Mouse (Mus musculus) neutrophil, adult 65 days (primary cell): Measurements from ENCODE around the gene Ttyh3. TPM values are rescaled to one million over a fixed set of nuclear protein-coding genes. Genes with fewer than 3 reads are reported as not detected.

Experiments used
- total RNA-seq: library from RNA; stranded (reverse); gene quantifications from 2 replicates; pipeline ENCODE4 v1.2.4, GENCODE M21; 2023

The Ttyh3 gene
- total RNA-seq: 94.7 and 115 TPM in 2 replicates

DNA sequence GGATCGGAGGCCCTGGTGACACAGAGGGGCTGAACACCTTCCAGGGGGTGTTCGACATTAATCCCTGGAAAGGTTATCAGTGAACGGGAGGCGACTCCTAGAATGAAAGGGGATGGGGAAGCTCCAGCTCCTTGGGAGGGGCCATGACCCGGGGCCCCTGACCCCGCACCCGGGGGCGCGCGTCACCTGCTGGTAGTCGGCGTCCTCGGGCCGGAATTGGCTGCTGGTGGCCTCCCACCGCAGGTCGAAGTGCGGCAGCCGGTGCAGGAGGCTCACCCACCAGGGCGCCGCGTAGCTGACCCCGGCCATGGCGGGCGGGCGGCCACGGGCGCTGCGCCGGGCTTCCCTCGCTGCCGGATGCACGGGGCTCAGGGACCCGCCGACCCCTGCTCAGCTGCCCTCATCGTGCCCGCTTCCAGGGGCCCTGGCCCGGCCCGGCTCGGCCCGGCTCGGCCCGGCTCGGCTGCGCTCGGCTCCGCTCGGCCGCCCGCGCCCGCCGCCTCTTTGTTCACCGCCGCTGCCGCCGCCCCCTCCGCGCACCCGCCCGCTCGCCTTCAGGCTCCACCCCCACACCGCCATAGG is at the start of gene Ttyh3:
TSS of gene Ttyh3 (minus strand) at position 513 of the 582 bp plus-strand sequence.

DNA sequence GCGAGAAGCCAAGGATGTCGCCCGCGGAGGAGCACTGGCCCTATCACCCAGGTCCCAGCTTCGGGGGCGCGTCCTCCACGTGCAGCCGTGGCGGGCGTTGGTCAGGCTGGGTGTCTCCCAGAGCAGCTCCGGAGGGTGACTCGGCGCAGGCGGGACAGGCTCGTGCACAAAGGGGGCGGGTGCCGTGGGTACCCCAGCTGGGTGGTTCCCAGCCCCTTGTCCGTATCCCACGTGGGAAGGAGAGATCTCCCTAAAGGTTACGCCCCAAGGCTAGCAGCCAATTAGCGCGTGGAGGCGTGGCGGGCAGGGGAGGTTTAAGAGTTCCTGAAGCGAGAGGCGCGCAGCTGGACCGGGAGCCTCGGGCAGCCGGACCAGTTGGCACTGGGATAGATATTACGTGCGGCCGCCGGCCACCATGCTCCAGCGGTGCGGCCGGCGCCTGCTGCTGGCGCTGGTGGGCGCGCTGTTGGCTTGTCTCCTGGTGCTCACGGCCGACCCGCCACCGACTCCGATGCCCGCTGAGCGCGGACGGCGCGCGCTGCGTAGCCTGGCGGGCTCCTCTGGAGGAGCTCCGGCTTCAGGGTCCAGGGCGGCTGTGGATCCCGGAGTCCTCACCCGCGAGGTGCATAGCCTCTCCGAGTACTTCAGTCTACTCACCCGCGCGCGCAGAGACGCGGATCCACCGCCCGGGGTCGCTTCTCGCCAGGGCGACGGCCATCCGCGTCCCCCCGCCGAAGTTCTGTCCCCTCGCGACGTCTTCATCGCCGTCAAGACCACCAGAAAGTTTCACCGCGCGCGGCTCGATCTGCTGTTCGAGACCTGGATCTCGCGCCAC is 41.6 kb downstream of the Ttyh3 start, which contains the start of gene Lfng:
TSS of gene Lfng (plus strand) at position 320 of the 835 bp plus-strand sequence.

Other genes with a start within 250 kb of the Ttyh3 start
- gene Eif3b, start 229.7 kb downstream of the Ttyh3 start, total RNA-seq: 47.9 TPM in 2 replicates
- gene Gm4869, start 203.4 kb downstream of the Ttyh3 start, total RNA-seq: not detected in 2 replicates
- 109 and 110 TPM in 2 replicates for gene Chst12, start 143.5 kb downstream of the Ttyh3 start, total RNA-seq
- not detected in 2 replicates for gene Grifin, start 84.0 kb downstream of the Ttyh3 start, total RNA-seq
- gene Lfng, start 41.7 kb downstream of the Ttyh3 start, total RNA-seq: 60.4 and 65.0 TPM in 2 replicates
- 10.2 and 13.0 TPM in 2 replicates for gene Iqce, start 53.3 kb upstream of the Ttyh3 start, total RNA-seq
- gene Brat1, start 56.0 kb upstream of the Ttyh3 start, total RNA-seq: 13.9 and 14.8 TPM in 2 replicates
- 1.8 and 2.7 TPM in 2 replicates for gene Amz1, start 75.1 kb upstream of the Ttyh3 start, total RNA-seq
- 22.0 and 27.7 TPM in 2 replicates for gene Gna12, start 181.4 kb upstream of the Ttyh3 start, total RNA-seq